Mouse (Mus musculus): ENCODE data around the gene Zfp467.
A peak's percentile ranks its signal among the peaks of the same experiment; 100 is the strongest.

The Zfp467 gene

GRCm38 (mm10) chr6:48409726-48410343, 35.8 kb downstream of the Zfp467 start:
- DNase-seq, result no peak

DNA sequence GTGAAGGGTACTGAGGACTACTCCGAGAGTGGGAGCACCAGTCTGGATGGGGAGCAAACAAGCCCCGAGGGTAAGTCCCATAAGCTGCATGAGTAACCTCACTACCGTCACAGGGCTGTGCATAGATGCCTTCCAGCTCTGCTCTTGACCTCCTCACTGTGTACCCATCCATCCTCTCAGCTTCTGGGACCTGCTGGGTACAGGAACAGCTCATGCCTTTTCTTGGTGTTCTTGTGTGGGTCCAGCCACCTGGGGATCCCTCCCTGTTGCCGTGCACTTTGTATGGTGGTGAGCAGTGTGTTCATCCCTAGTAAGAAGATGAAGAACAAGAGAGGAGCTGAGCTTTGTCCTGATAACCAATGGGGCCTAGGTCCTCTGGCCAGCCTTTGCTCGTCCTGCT, 41.6 kb downstream of the Zfp467 start:
- no peak for DNase-seq

- DNase-seq, result no peak
Measured at GRCm38 (mm10) chr6:48399906-48400305, 45.7 kb downstream of the Zfp467 start.

GRCm38 (mm10) chr6:48397336-48397735, 48.3 kb downstream of the Zfp467 start:
- peak; percentile 56 for DNase-seq

DNA sequence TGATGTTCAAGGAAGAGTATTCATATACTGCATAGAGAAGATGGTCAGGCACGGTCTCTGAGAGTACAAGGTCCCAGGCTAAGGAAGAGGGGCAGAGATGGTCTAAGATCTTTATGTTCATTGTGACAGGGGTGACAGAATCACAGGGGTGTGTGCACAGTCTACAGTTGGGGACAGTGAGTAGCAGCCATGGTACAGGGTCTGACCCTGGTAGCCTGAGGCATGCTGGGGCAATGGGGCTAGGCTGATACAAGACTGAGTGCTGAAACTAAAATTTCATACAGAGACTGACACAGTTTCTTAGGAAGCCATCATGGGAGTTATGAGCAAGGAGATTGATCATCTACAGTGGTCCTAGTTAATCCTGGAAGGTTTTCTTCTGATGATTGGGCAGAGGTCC, 48.9 kb downstream of the Zfp467 start:
- DNase-seq, result no peak

GRCm38 (mm10) chr6:48396008-48396595, 49.5 kb downstream of the Zfp467 start:
- DNase-seq, result no peak

DNA sequence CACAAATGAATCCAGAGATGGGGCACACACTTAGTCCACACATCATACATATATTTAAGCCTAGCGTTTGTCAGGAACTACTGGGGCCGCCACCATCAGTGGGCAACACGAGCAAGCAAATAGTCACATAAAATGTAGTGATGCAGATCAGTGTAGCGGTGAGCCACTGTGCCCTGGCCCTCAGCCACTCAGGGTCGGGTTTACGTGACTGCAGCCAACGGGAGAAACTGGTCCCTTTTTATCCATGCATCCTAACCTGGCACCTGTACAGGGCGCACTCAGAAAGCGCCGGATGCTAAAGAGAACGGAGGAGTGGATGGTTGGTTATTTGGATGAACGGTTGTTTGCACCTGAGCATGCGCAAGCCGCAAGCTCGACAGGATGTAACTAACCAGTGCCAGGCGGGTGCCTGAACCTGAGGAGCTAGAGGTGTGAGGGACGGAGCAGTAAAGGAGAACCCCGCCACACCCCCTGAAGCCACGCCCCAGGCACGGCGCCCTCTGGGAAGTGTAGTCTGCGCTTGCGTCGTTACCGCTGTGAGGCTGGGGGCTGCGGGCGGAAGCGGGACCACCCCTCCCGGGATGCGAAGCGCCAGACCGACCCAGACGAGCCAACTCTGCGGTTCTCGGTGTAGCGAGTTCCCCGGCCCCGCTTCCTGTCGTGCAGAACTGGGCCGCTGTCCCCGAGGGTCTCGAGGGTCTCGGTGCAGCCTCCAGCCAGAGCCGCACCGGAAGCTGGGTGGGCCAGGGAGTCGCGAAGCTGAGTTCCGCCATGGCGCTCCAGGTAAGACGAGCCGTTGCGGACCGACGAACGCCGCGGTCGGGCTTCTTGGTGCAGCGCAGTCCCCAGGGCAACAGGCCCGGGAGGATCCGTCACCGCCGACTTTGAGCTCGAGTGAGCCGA, 50.3 kb downstream of the Zfp467 start, which contains the start of gene Krba1:
TSS of gene Krba1 (plus strand) at position 482 of the 903 bp plus-strand sequence.
- peak; percentile 92 for DNase-seq

- no peak for DNase-seq
Measured at GRCm38 (mm10) chr6:48393811-48394210, 51.8 kb downstream of the Zfp467 start.

- DNase-seq, result no peak
Measured at GRCm38 (mm10) chr6:48388221-48388620, 57.4 kb downstream of the Zfp467 start.
